Mouse (Mus musculus) neural tube, embryonic 12.5 days (tissue): Measurements from ENCODE around the gene Lman2. TPM values are rescaled to one million over a fixed set of nuclear protein-coding genes. Genes with fewer than 3 reads are reported as not detected.

Experiments used
- ATAC-seq: fragments of 200-750 bp; cut with Nextera tagmentation; 2 replicates; pipeline ENCODE4 v1.8.0; 2017; ENCODE audit warnings: low read depth, mild to moderate bottlenecking, moderate TSS enrichment, moderate library complexity; ENCODE audit not compliant: low FRiP score
- H3K27ac ChIP-seq: fragments of 300-500 bp; sonication (generic); 2 replicates; pipeline ENCODE4 v1.5.1; 2016
- H3K27me3 ChIP-seq: fragments of 300-500 bp; sonication (generic); replicated peaks from 2 replicates; pipeline ENCODE4 v1.6.1; 2016; ENCODE audit warnings: mild to moderate bottlenecking
- H3K36me3 ChIP-seq: fragments of 300-500 bp; sonication (generic); 2 replicates; pipeline ENCODE4 v1.6.1; 2016; ENCODE audit warnings: mild to moderate bottlenecking
- H3K4me1 ChIP-seq: fragments of 300-500 bp; sonication (generic); 2 replicates; pipeline ENCODE4 v1.6.1; 2016
- H3K4me2 ChIP-seq: fragments of 300-500 bp; sonication (generic); replicated peaks from 2 replicates; pipeline ENCODE4 v1.6.1; 2016; ENCODE audit warnings: mild to moderate bottlenecking
- H3K4me3 ChIP-seq: fragments of 300-500 bp; sonication (generic); 2 replicates; pipeline ENCODE4 v1.5.1; 2016
- H3K9ac ChIP-seq: fragments of 300-500 bp; sonication (generic); 2 replicates; pipeline ENCODE4 v1.6.1; 2016; ENCODE audit warnings: mild to moderate bottlenecking
- H3K9me3 ChIP-seq: fragments of 300-500 bp; sonication (generic); 2 replicates; pipeline ENCODE4 v1.6.1; 2016; ENCODE audit warnings: mild to moderate bottlenecking
- WGBS: fragments of 180-500 bp; shearing (Covaris S2); methylation state at CpG from one replicate; pipeline ENCODE4 v1.1.7; 2016; 5-methylcytosine and 5-hydroxymethylcytosine counted together
- polyA plus RNA-seq: library from polyadenylated mRNA; unstranded; fragments of >200 nt; fragmentation: Nextera tagmentation; extraction: Ambion mirVana; gene quantifications from 2 replicates; pipeline ENCODE4 v1.2.1, GENCODE M21; 2016

Lman2 gene
- polyA plus RNA-seq, 1 experiment from 2014 or later, result 82.0 TPM

GRCm38 (mm10) chr13:55398088-55398487, 35.5 kb upstream of the Lman2 start, which contains the start of gene Slc34a1:
Gene Slc34a1 (plus strand): TSS chr13:55398187.
- Histone ChIP-seq H3K27ac (no peak within 1 kb of the TSS), H3K36me3 (no peaks in the 10 kb centered on the region), H3K9me3 (no peaks in the 10 kb centered on the region), H3K4me3 (no peak within 1 kb of the TSS), H3K4me1 (no peaks in the 10 kb centered on the region), H3K27me3 (0 out of 2 replicates have a peak, but pooled peaks cover 8% of the 10 kb centered on the region), H3K4me2 (no peak within 1 kb of the TSS), H3K9ac (no peak within 1 kb of the TSS)
- WGBS, result 83% methylated on average over 1 of the region's 1 CpGs
- no peak for ATAC-seq

DNA sequence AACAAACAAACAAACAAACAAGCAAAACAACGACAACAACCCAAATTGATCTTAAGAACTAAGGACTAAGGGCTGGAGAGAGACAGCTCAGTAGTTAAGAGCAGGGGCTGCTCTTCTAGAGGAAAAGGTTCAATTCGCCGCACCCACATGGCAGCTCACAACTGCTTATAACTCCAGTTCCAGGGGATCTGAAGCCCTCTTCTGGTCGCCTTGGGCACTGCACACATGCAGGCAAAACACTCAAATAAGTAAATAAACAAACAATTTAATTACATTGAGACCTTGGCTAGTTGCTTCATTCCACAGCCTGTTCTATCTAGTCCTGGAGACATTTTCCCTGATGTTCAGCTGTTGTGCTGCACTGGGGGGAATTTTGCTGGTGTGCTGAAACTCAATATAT, 30.4 kb upstream of the Lman2 start:
- no peak overlapping the region for H3K9ac ChIP-seq
- no peak for ATAC-seq
- H3K27ac ChIP-seq, result no peak overlapping the region
- H3K9me3 ChIP-seq, result no peaks in the 10 kb centered on the region
- H3K27me3 ChIP-seq, result no peaks in the 10 kb centered on the region
- WGBS, result 72% methylated on average over 4 of the region's 4 CpGs
- H3K4me2 ChIP-seq, result no peak overlapping the region
- no peaks in the 10 kb centered on the region for H3K36me3 ChIP-seq
- H3K4me1 ChIP-seq, result no peaks in the 10 kb centered on the region
- no peak overlapping the region for H3K4me3 ChIP-seq

DNA sequence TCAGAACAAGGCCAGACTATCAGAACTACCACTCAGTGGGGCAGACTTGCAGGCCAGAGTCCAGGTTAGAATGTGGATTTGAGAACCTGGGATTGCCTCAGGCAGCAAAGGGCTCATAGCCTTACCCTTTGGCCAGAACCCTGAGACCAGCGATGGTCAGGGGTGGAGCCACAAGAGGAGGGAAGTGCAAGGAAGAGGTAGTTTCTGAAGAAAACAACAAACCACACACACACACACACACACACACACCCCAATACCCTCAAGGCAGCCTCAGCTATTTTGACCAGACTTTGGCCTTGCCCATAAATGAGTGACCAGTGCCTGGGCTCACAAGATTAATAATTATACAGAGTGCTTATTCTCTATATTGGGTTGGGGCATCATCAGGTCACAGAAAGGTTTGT, 29.0 kb upstream of the Lman2 start:
- no peak overlapping the region for H3K27ac ChIP-seq
- no peak overlapping the region for H3K4me2 ChIP-seq
- ATAC-seq, result no peak
- H3K36me3 ChIP-seq, result no peaks in the 10 kb centered on the region
- 93% methylated on average over 1 of the region's 1 CpGs for WGBS
- no peaks in the 10 kb centered on the region for H3K27me3 ChIP-seq
- H3K9ac ChIP-seq, result no peak overlapping the region
- no peaks in the 10 kb centered on the region for H3K9me3 ChIP-seq
- no peaks in the 10 kb centered on the region for H3K4me1 ChIP-seq
- H3K4me3 ChIP-seq, result no peak overlapping the region

DNA sequence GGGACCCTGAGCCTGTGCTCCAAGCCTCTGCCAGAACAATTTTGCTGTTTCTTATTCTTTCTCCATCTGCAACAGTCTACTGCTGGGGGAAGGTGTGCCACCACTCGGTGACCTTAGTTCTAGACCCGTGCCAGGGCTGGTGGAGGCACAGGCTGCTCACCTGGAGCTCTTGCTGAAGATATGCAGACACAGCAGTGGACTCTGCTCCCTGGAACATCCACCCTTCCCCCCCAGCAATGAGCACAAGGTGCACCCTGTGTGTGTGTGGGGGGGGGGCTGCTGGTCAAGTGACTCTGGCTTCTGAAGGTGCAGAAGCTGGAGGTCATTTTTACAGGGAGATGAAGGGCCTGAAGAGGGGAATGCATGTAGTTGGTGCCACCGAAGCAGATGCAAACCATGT, 28.1 kb upstream of the Lman2 start:
- Histone ChIP-seq H3K9ac (no peak overlapping the region), H3K4me2 (no peak overlapping the region), H3K9me3 (no peaks in the 10 kb centered on the region), H3K36me3 (no peaks in the 10 kb centered on the region), H3K4me3 (no peak overlapping the region), H3K27me3 (no peaks in the 10 kb centered on the region), H3K4me1 (no peaks in the 10 kb centered on the region), H3K27ac (no peak overlapping the region)
- ATAC-seq, result no peak
- WGBS, result 86% methylated on average over 3 of the region's 3 CpGs

- Histone ChIP-seq H3K27ac (no peak overlapping the region), H3K4me2 (no peak overlapping the region), H3K9me3 (no peaks in the 10 kb centered on the region), H3K4me3 (no peak overlapping the region), H3K4me1 (no peaks in the 10 kb centered on the region), H3K9ac (no peak overlapping the region), H3K27me3 (peaks cover 49% of the 10 kb centered on the region), H3K36me3 (no peaks in the 10 kb centered on the region)
- 70% methylated on average over 3 of the region's 4 CpGs for WGBS
- ATAC-seq, result no peak
Observed at GRCm38 (mm10) chr13:55381790-55382189, 19.2 kb upstream of the Lman2 start.

GRCm38 (mm10) chr13:55378907-55379580, 16.5 kb upstream of the Lman2 start:
- H3K27me3 ChIP-seq, result peaks cover 57% of the 10 kb centered on the region
- H3K27ac ChIP-seq, result no peak overlapping the region
- no peaks in the 10 kb centered on the region for H3K9me3 ChIP-seq
- H3K4me1 ChIP-seq, result no peaks in the 10 kb centered on the region
- H3K9ac ChIP-seq, result no peak overlapping the region
- H3K4me2 ChIP-seq, result peak overlapping the region; percentile 22; the same call in 1 of the 2 replicates
- no peak for ATAC-seq
- H3K4me3 ChIP-seq, result 0 out of 2 replicates have a peak overlapping the region, but pooled peaks have one; percentile 3
- WGBS, result 4% methylated on average over 32 of the region's 32 CpGs
- H3K36me3 ChIP-seq, result no peaks in the 10 kb centered on the region

GRCm38 (mm10) chr13:55375877-55376276, 13.3 kb upstream of the Lman2 start:
- ATAC-seq, result no peak
- H3K4me2 ChIP-seq, result no peak overlapping the region
- no peaks in the 10 kb centered on the region for H3K36me3 ChIP-seq
- H3K9ac ChIP-seq, result no peak overlapping the region
- H3K4me1 ChIP-seq, result no peaks in the 10 kb centered on the region
- 70% methylated on average over 2 of the region's 2 CpGs for WGBS
- H3K4me3 ChIP-seq, result no peak overlapping the region
- no peak overlapping the region for H3K27ac ChIP-seq
- H3K9me3 ChIP-seq, result no peaks in the 10 kb centered on the region
- H3K27me3 ChIP-seq, result peaks cover 55% of the 10 kb centered on the region

GRCm38 (mm10) chr13:55374206-55374924, 11.8 kb upstream of the Lman2 start:
- no peak overlapping the region for H3K9ac ChIP-seq
- no peak overlapping the region for H3K4me2 ChIP-seq
- H3K36me3 ChIP-seq, result no peaks in the 10 kb centered on the region
- no peak overlapping the region for H3K4me3 ChIP-seq
- H3K27ac ChIP-seq, result no peak overlapping the region
- whole genome bisulfite sequencing, result 57% methylated on average over 6 of the region's 6 CpGs
- no peaks in the 10 kb centered on the region for H3K9me3 ChIP-seq
- ATAC-seq, result no peak
- no peaks in the 10 kb centered on the region for H3K4me1 ChIP-seq
- peaks cover 41% of the 10 kb centered on the region for H3K27me3 ChIP-seq

- WGBS, result 59% methylated on average over 5 of the region's 5 CpGs
- Histone ChIP-seq H3K27me3 (peaks cover 19% of the 10 kb centered on the region; the same call in 1 of the 2 replicates), H3K4me3 (no peak overlapping the region), H3K27ac (no peak overlapping the region), H3K9me3 (no peaks in the 10 kb centered on the region), H3K4me2 (no peak overlapping the region), H3K4me1 (no peaks in the 10 kb centered on the region), H3K36me3 (no peaks in the 10 kb centered on the region), H3K9ac (no peak overlapping the region)
- ATAC-seq, result no peak
Observed at GRCm38 (mm10) chr13:55371740-55372139, 9.2 kb upstream of the Lman2 start.

GRCm38 (mm10) chr13:55371007-55371681, 8.6 kb upstream of the Lman2 start:
- Histone ChIP-seq H3K27me3 (peaks cover 19% of the 10 kb centered on the region; the same call in 1 of the 2 replicates), H3K9ac (no peak overlapping the region), H3K4me1 (no peaks in the 10 kb centered on the region), H3K36me3 (no peaks in the 10 kb centered on the region), H3K4me3 (no peak overlapping the region), H3K9me3 (no peaks in the 10 kb centered on the region), H3K27ac (no peak overlapping the region), H3K4me2 (no peak overlapping the region)
- WGBS, result 70% methylated on average over 8 of the region's 8 CpGs
- ATAC-seq, result no peak

- Histone ChIP-seq H3K4me1 (no peaks in the 10 kb centered on the region), H3K9me3 (no peaks in the 10 kb centered on the region), H3K9ac (no peak overlapping the region), H3K36me3 (no peaks in the 10 kb centered on the region), H3K4me2 (no peak overlapping the region), H3K4me3 (no peak overlapping the region), H3K27ac (no peak overlapping the region), H3K27me3 (peaks cover 16% of the 10 kb centered on the region; the same call in 1 of the 2 replicates)
- 61% methylated on average over 3 of the region's 3 CpGs for WGBS
- ATAC-seq, result no peak
Observed at GRCm38 (mm10) chr13:55370234-55370633, 7.7 kb upstream of the Lman2 start.

DNA sequence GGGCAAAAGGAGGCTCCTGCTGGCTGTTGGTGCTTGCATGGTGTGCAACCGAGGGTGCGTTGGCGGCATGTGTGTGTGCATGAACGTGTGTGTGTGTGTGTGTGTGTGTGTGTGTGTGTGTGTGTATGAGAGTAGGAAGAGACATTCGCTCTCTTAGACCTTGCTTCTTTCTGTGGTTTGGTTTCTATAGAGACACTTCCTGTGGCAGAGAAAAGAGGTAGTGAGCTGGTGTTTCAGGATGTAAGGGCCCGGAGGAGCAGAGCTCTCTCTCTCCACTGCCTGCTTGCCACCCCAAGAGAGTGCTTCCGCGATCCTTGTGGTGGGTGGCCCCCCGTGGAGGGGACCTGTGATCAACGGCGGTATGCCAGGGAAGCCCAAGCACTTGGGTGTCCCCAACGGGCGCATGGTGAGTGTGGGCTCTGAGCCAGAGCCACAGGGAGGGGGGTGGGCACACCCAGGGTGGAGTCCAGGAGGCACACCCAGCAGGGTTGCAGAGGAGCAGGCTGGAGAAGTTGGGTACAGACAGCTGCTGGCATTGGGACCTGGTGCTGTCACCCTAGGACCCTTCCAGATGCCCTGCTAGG, 7.0 kb upstream of the Lman2 start, which contains the start of gene Rgs14:
Gene Rgs14 (plus strand): TSS at position 202 of the 584 bp plus-strand sequence.
- H3K4me3 ChIP-seq, result no peak within 1 kb of the TSS
- no peak within 1 kb of the TSS for H3K9ac ChIP-seq
- no peak for ATAC-seq
- H3K4me1 ChIP-seq, result no peaks in the 10 kb centered on the region
- H3K27me3 ChIP-seq, result peaks cover 16% of the 10 kb centered on the region; the same call in 1 of the 2 replicates
- H3K4me2 ChIP-seq, result no peak within 1 kb of the TSS
- H3K36me3 ChIP-seq, result no peaks in the 10 kb centered on the region
- WGBS, result 70% methylated on average over 13 of the region's 13 CpGs
- H3K9me3 ChIP-seq, result no peaks in the 10 kb centered on the region
- no peak within 1 kb of the TSS for H3K27ac ChIP-seq
